Mouse (Mus musculus) layer of hippocampus, postnatal 36 days (tissue): ENCODE data around the gene A730071L15Rik. TPM values are rescaled to one million over a fixed set of nuclear protein-coding genes. Genes with fewer than 3 reads are reported as not detected.
A peak's percentile ranks its signal among the peaks of the same experiment; 100 is the strongest.

Source experiments
- DNase-seq, 2 experiments: peaks; one replicate each; pipeline ENCODE4 v3.0.0; 2022
- total RNA-seq, 2 experiments: library from RNA; stranded (reverse); gene quantifications; 2 replicates each; pipeline ENCODE4 v1.2.3; 2021

The A730071L15Rik gene
- total RNA-seq, 2 experiments from 2014 or later, result 0.50 TPM; not detected in 1

GRCm38 (mm10) chr11:6183246-6183645 is 16.6 kb upstream of the A730071L15Rik start:
- no peak for DNase-seq

- peak in 1 of 2 experiments; percentile 22 for DNase-seq
Observed at GRCm38 (mm10) chr11:6184202-6184935, 15.5 kb upstream of the A730071L15Rik start.

GRCm38 (mm10) chr11:6187399-6187798 is 12.4 kb upstream of the A730071L15Rik start:
- DNase-seq, result no peak

- peak; percentile 91 to 92 for DNase-seq
Observed at GRCm38 (mm10) chr11:6187878-6188277, 12.0 kb upstream of the A730071L15Rik start.

GRCm38 (mm10) chr11:6196780-6197179 is 3.0 kb upstream of the A730071L15Rik start:
- DNase-seq, result no peak

GRCm38 (mm10) chr11:6198449-6198848 is 1.4 kb upstream of the A730071L15Rik start:
- DNase-seq, result no peak

- peak; percentile 86 to 89 for DNase-seq
Observed at GRCm38 (mm10) chr11:6200087-6200569, 299 bp downstream of the A730071L15Rik start, which contains the start of gene Nudcd3. Nudcd3 (minus strand) TSS chr11:6200415.

GRCm38 (mm10) chr11:6200570-6200969 is 741 bp downstream of the A730071L15Rik start:
- DNase-seq, result no peak

- no peak for DNase-seq
Observed at GRCm38 (mm10) chr11:6207090-6207489, 7.3 kb downstream of the A730071L15Rik start.

- no peak for DNase-seq
Observed at GRCm38 (mm10) chr11:6208158-6208557, 8.3 kb downstream of the A730071L15Rik start.

- no peak for DNase-seq
Observed at GRCm38 (mm10) chr11:6216834-6217233, 17.0 kb downstream of the A730071L15Rik start.

GRCm38 (mm10) chr11:6218189-6218896 is 18.5 kb downstream of the A730071L15Rik start:
- no peak for DNase-seq

GRCm38 (mm10) chr11:6219967-6220366 is 20.1 kb downstream of the A730071L15Rik start:
- no peak for DNase-seq

- no peak for DNase-seq
Observed at GRCm38 (mm10) chr11:6222187-6222586, 22.4 kb downstream of the A730071L15Rik start.

- DNase-seq, result no peak
Observed at GRCm38 (mm10) chr11:6224541-6225229, 24.9 kb downstream of the A730071L15Rik start.

- DNase-seq, result no peak
Observed at GRCm38 (mm10) chr11:6230012-6230411, 30.2 kb downstream of the A730071L15Rik start, which contains the start of gene Npc1l1. Npc1l1 (minus strand) TSS chr11:6230143.

GRCm38 (mm10) chr11:6233025-6233424 is 33.2 kb downstream of the A730071L15Rik start:
- DNase-seq, result no peak

GRCm38 (mm10) chr11:6244707-6245106 is 44.9 kb downstream of the A730071L15Rik start:
- no peak for DNase-seq
